Mouse (Mus musculus): ENCODE results near the gene Olfr1240. TPM values are rescaled to one million over a fixed set of nuclear protein-coding genes. Genes with fewer than 3 reads are reported as not detected.

Gene Olfr1240
- not detected for polyA plus RNA-seq (2014; fragmentation: Illumina TruSeq; extraction: RNeasy Lipid Tissue Mini Kit (QIAGEN cat#74804))

GRCm38 (mm10) chr2:89442900-89443299, at the start of gene Olfr1240:
Gene Olfr1240 (minus strand): TSS chr2:89443000.

GRCm38 (mm10) chr2:89487026-89487425, 44.2 kb upstream of the Olfr1240 start, which contains the start of gene Olfr1241:
Gene Olfr1241 (minus strand): TSS chr2:89487126.

GRCm38 (mm10) chr2:89420307-89420706, 22.5 kb downstream of the Olfr1240 start, which contains the start of gene Olfr1239:
Gene Olfr1239 (minus strand): TSS chr2:89420407.

GRCm38 (mm10) chr2:89409576-89409975, 33.2 kb downstream of the Olfr1240 start, which contains the start of gene Olfr1238:
Gene Olfr1238 (minus strand): TSS chr2:89409676.

Other genes starting within 250 kb of the Olfr1240 start
- not detected for gene Olfr1226, start 243.0 kb downstream of the Olfr1240 start, polyA plus RNA-seq (2014; fragmentation: Illumina TruSeq; extraction: RNeasy Lipid Tissue Mini Kit (QIAGEN cat#74804))
- gene Olfr1228, start 188.9 kb downstream of the Olfr1240 start, polyA plus RNA-seq (2014; fragmentation: Illumina TruSeq; extraction: RNeasy Lipid Tissue Mini Kit (QIAGEN cat#74804)): not detected
- not detected for gene Olfr1229, start 155.0 kb downstream of the Olfr1240 start, polyA plus RNA-seq (2014; fragmentation: Illumina TruSeq; extraction: RNeasy Lipid Tissue Mini Kit (QIAGEN cat#74804))
- not detected for gene Olfr1230, start 145.7 kb downstream of the Olfr1240 start, polyA plus RNA-seq (2014; fragmentation: Illumina TruSeq; extraction: RNeasy Lipid Tissue Mini Kit (QIAGEN cat#74804))
- gene Olfr1231, start 135.9 kb downstream of the Olfr1240 start, polyA plus RNA-seq (2014; fragmentation: Illumina TruSeq; extraction: RNeasy Lipid Tissue Mini Kit (QIAGEN cat#74804)): not detected
- gene Olfr1232, start 113.3 kb downstream of the Olfr1240 start, polyA plus RNA-seq (2014; fragmentation: Illumina TruSeq; extraction: RNeasy Lipid Tissue Mini Kit (QIAGEN cat#74804)): not detected
- gene Olfr1233, start 100.6 kb downstream of the Olfr1240 start, polyA plus RNA-seq (2014; fragmentation: Illumina TruSeq; extraction: RNeasy Lipid Tissue Mini Kit (QIAGEN cat#74804)): not detected
- gene Olfr1234, start 78.1 kb downstream of the Olfr1240 start, polyA plus RNA-seq (2014; fragmentation: Illumina TruSeq; extraction: RNeasy Lipid Tissue Mini Kit (QIAGEN cat#74804)): not detected
- gene Olfr1238, start 33.3 kb downstream of the Olfr1240 start, polyA plus RNA-seq (2014; fragmentation: Illumina TruSeq; extraction: RNeasy Lipid Tissue Mini Kit (QIAGEN cat#74804)): not detected
- gene Olfr1239, start 22.6 kb downstream of the Olfr1240 start, polyA plus RNA-seq (2014; fragmentation: Illumina TruSeq; extraction: RNeasy Lipid Tissue Mini Kit (QIAGEN cat#74804)): not detected
- not detected for gene Olfr1241, start 44.1 kb upstream of the Olfr1240 start, polyA plus RNA-seq (2014; fragmentation: Illumina TruSeq; extraction: RNeasy Lipid Tissue Mini Kit (QIAGEN cat#74804))
- gene Olfr1242, start 55.3 kb upstream of the Olfr1240 start, polyA plus RNA-seq (2014; fragmentation: Illumina TruSeq; extraction: RNeasy Lipid Tissue Mini Kit (QIAGEN cat#74804)): not detected
- not detected for gene Olfr1243, start 88.5 kb upstream of the Olfr1240 start, polyA plus RNA-seq (2014; fragmentation: Illumina TruSeq; extraction: RNeasy Lipid Tissue Mini Kit (QIAGEN cat#74804))
- gene Olfr1245, start 135.4 kb upstream of the Olfr1240 start, polyA plus RNA-seq (2014; fragmentation: Illumina TruSeq; extraction: RNeasy Lipid Tissue Mini Kit (QIAGEN cat#74804)): not detected
- not detected for gene Olfr1246, start 150.2 kb upstream of the Olfr1240 start, polyA plus RNA-seq (2014; fragmentation: Illumina TruSeq; extraction: RNeasy Lipid Tissue Mini Kit (QIAGEN cat#74804))
- not detected for gene Olfr1247, start 171.1 kb upstream of the Olfr1240 start, polyA plus RNA-seq (2014; fragmentation: Illumina TruSeq; extraction: RNeasy Lipid Tissue Mini Kit (QIAGEN cat#74804))
- gene Olfr1248, start 175.2 kb upstream of the Olfr1240 start, polyA plus RNA-seq (2014; fragmentation: Illumina TruSeq; extraction: RNeasy Lipid Tissue Mini Kit (QIAGEN cat#74804)): not detected
- gene Olfr1249, start 192.0 kb upstream of the Olfr1240 start, polyA plus RNA-seq (2014; fragmentation: Illumina TruSeq; extraction: RNeasy Lipid Tissue Mini Kit (QIAGEN cat#74804)): not detected
- not detected for gene Olfr1250, start 218.5 kb upstream of the Olfr1240 start, polyA plus RNA-seq (2014; fragmentation: Illumina TruSeq; extraction: RNeasy Lipid Tissue Mini Kit (QIAGEN cat#74804))
- 1.1 TPM for gene Olfr1251, start 228.9 kb upstream of the Olfr1240 start, polyA plus RNA-seq (2014; fragmentation: Illumina TruSeq; extraction: RNeasy Lipid Tissue Mini Kit (QIAGEN cat#74804))